20 mouse cellular contexts compared by ENCODE assay signal in the genomic region with DNA sequence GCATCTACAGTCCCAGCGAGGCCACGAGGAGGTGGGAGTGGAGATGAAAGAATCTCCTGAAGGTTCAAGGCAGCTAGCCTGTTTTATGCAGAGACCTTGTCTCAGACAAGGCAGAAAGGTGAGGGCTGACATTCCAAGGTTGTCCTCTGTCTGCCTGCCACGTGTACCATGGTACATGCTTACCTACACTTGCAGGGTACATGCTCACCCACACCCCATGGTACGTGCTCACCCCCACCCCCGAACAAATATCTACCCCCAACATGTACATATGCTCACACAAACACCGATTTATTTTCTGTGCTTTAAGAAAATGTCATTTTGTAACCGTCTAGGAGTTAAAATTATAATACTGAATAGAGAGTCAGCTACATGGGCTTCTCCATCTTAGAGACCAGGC.
DNase-seq lines count a peak whose midpoint lies in the region; ATAC-seq and TF ChIP-seq lines count a peak whose summit lies in the region.
"Had no signal": no experiment of that assay in that cellular context is flagged by ENCODE, and none has a peak within 500 bp of the region (broad histone marks: within the 10 kb centered on the region; RNA-seq: fewer than 3 reads in every experiment).

No protein-coding gene starts in this region.

- WGBS in midbrain, embryonic 11.5 days, result 69% methylated on average over 7 of the region's 7 CpGs
- WGBS in midbrain, embryonic 16.5 days, result 66% methylated on average over 7 of the region's 7 CpGs
- 87% methylated on average over 7 of the region's 7 CpGs for WGBS in small intestine, adult 2 months

- H3K4me3 ChIP-seq in midbrain, embryonic 11.5 days (ENCODE audit: low read depth, low read length), result no peak overlapping the region
- no peak overlapping the region for H3K4me3 ChIP-seq in midbrain, embryonic 16.5 days (ENCODE audit: low read depth, low read length)
- no peak overlapping the region for H3K4me3 ChIP-seq in small intestine, adult 2 months (ENCODE audit: low read depth, low read length)
- H3K4me3 ChIP-seq: forebrain, embryonic 15.5 days; hindbrain, embryonic 13.5 days; stomach, embryonic 15.5 days had no signal

- peak overlapping the region; percentile 77 for H3K27ac ChIP-seq in midbrain, embryonic 11.5 days (ENCODE audit: low read depth, low read length)
- no peak overlapping the region for H3K27ac ChIP-seq in midbrain, embryonic 16.5 days (ENCODE audit: low read length)
- peak overlapping the region; percentile 11; the same call in 1 of the 2 replicates for H3K27ac ChIP-seq in small intestine, adult 2 months (ENCODE audit: insufficient read depth, low read depth, low read length)
- H3K27ac ChIP-seq: forebrain, embryonic 15.5 days; stomach, embryonic 15.5 days had no signal

- H3K9ac ChIP-seq in midbrain, embryonic 11.5 days (ENCODE audit: low read length), result no peak overlapping the region
- no peak overlapping the region for H3K9ac ChIP-seq in midbrain, embryonic 16.5 days (ENCODE audit: low read depth, low read length)
- H3K9ac ChIP-seq: forebrain, embryonic 15.5 days; hindbrain, embryonic 13.5 days; stomach, embryonic 15.5 days had no signal

- H3K4me1 ChIP-seq in midbrain, embryonic 11.5 days (ENCODE audit: control insufficient read depth, insufficient read depth, low read length), result peaks cover 20% of the 10 kb centered on the region
- peaks cover 9% of the 10 kb centered on the region for H3K4me1 ChIP-seq in midbrain, embryonic 16.5 days (ENCODE audit: control insufficient read depth, insufficient read depth, low read length)
- H3K4me1 ChIP-seq in small intestine, adult 2 months (ENCODE audit: control insufficient read depth, insufficient read depth, insufficient read length, low read length), result peaks cover 26% of the 10 kb centered on the region

- no peak for TF ChIP-seq POLR2A in small intestine, adult 2 months (IDR thresholded peaks at IDR 0.05; ENCODE audit: low read depth, low read length)

- no peaks in the 10 kb centered on the region for H3K36me3 ChIP-seq in midbrain, embryonic 11.5 days (ENCODE audit: control insufficient read depth, insufficient read depth, low read length)
- no peaks in the 10 kb centered on the region for H3K36me3 ChIP-seq in midbrain, embryonic 16.5 days (ENCODE audit: control insufficient read depth, insufficient read depth, low read length)
- H3K36me3 ChIP-seq in small intestine, adult 2 months (ENCODE audit: control insufficient read depth, insufficient read depth, low read length), result no peaks in the 10 kb centered on the region
- H3K36me3 ChIP-seq: forebrain, embryonic 15.5 days; hindbrain, embryonic 13.5 days; stomach, embryonic 15.5 days had no signal

- peak; percentile 37 for DNase-seq in adrenal gland, adult 2 months
- DNase-seq in adrenal gland, adult 8-10 months, result no peak
- DNase-seq in heart, adult 11 months, result peak; percentile 84
- no peak for DNase-seq in heart, postnatal 25 days (ENCODE audit: low spot score)
- no peak for DNase-seq in midbrain, embryonic 11.5 days (ENCODE audit: low spot score, missing footprints)
- no peak for DNase-seq in layer of hippocampus, adult 9-10 months (ENCODE audit: low spot score)
- DNase-seq: cerebellum, adult 8-10 months; cerebellum, postnatal 36 days; gastrocnemius, postnatal 36 days; kidney, adult 8-10 months; lung, postnatal 4 days; right cerebral cortex, adult 18-20 months; right cerebral cortex, postnatal 4 days; thymus, postnatal 25 days had no signal

- TF ChIP-seq CTCF in small intestine, adult 2 months (IDR thresholded peaks at IDR 0.05; ENCODE audit: extremely low read depth, insufficient read length, insufficient replicate concordance, low read depth, low read length), result no peak

- H3K9me3 ChIP-seq in midbrain, embryonic 11.5 days (ENCODE audit: control insufficient read depth, low read length), result no peaks in the 10 kb centered on the region
- no peaks in the 10 kb centered on the region for H3K9me3 ChIP-seq in midbrain, embryonic 16.5 days (replicated peaks; ENCODE audit: control insufficient read depth, low read length, poor library complexity, severe bottlenecking)
- H3K9me3 ChIP-seq: forebrain, embryonic 15.5 days; hindbrain, embryonic 13.5 days; stomach, embryonic 15.5 days had no signal

- no peaks in the 10 kb centered on the region for H3K27me3 ChIP-seq in midbrain, embryonic 11.5 days (ENCODE audit: control insufficient read depth, insufficient read depth, low read length)
- H3K27me3 ChIP-seq in midbrain, embryonic 16.5 days (ENCODE audit: control insufficient read depth, insufficient read depth, low read depth, low read length), result no peaks in the 10 kb centered on the region
- H3K27me3 ChIP-seq in small intestine, adult 2 months (ENCODE audit: control insufficient read depth, insufficient read depth, low read length), result no peaks in the 10 kb centered on the region
- H3K27me3 ChIP-seq: forebrain, embryonic 15.5 days; hindbrain, embryonic 13.5 days; stomach, embryonic 15.5 days had no signal

- no peak overlapping the region for H3K4me2 ChIP-seq in midbrain, embryonic 11.5 days
- no peak overlapping the region for H3K4me2 ChIP-seq in midbrain, embryonic 16.5 days (ENCODE audit: low read length)
- H3K4me2 ChIP-seq: forebrain, embryonic 15.5 days; hindbrain, embryonic 13.5 days; stomach, embryonic 15.5 days had no signal

- intact Hi-C loops in heart, postnatal 25 days (cut with DNase I), result no loop called here

- ATAC-seq in midbrain, embryonic 11.5 days (ENCODE audit: low FRiP score), result no peak
- no peak for ATAC-seq in midbrain, embryonic 16.5 days
- ATAC-seq: CD4-positive, CD25-positive, alpha-beta regulatory T cell, adult 4 months had no signal

Comparison
In these comparisons a context has a peak if more than half of its experiments do, and no peak if none do; other contexts are left out.
1. DNase-seq: peak in adrenal gland, adult 2 months (single experiment) and heart, adult 11 months (single experiment); none in adrenal gland, adult 8-10 months (single experiment), heart, postnatal 25 days (single experiment), midbrain, embryonic 11.5 days (single experiment) and layer of hippocampus, adult 9-10 months (single experiment).